Mouse (Mus musculus) Patski (cell line): ENCODE results near the gene Cmtm2b. TPM values are rescaled to one million over a fixed set of nuclear protein-coding genes. Genes with fewer than 3 reads are reported as not detected.

Experiments
- ATAC-seq: fragments of 100-300 bp; one replicate; pipeline ENCODE4 v1.8.0; 2021
- CTCF ChIA-PET: fragments of 350-600 bp; sonication (Branson Sonifier 250); formaldehyde crosslinking; loops from one replicate; lab custom pipeline; 2022; ENCODE audit warnings: inconsistent platforms; lab: Charles Lee
- POLR2A ChIA-PET: fragments of 350-600 bp; sonication (Branson Sonifier 250); formaldehyde crosslinking; loops from one replicate; lab custom pipeline; 2022; ENCODE audit warnings: antibody characterized with exemption, inconsistent platforms; lab: Charles Lee
- DNase-seq: peaks from one replicate; pipeline ENCODE4 v3.0.0-alpha.2; 2011; ENCODE audit warnings: low read depth, low spot score
- H3K27me3 ChIP-seq: fragments of 371-371 bp; one replicate; pipeline ENCODE4 v1.5.1; 2021
- CTCF ChIP-seq: fragments of 100-300 bp; IDR thresholded peaks from one replicate; pipeline ENCODE4 v1.5.1; 2021
- in situ Hi-C: fragments of 300-500 bp; cut with MboI; formaldehyde crosslinking; loops from 3 replicates; pipeline ENCODE4 v1.11.1; 2018; ENCODE audit warnings: low pct_unique_long_range_greater_than_20kb, mixed read lengths
- polyA plus RNA-seq: library from polyadenylated mRNA; unstranded; gene quantifications from one replicate; pipeline ENCODE4 v1.2.3, GENCODE M21; 2021

Cmtm2b gene
- polyA plus RNA-seq, 1 experiment from 2014 or later = not detected

GRCm38 (mm10) chr8:104376669-104377068 is 54.6 kb downstream of the Cmtm2b start:
- ChIA-PET POLR2A (interaction anchor here (0.6 to 0.7 kb wide), 2 partner anchors 69 to 253 kb away, joined by 3 to 4 read pairs; no protein-coding TSS in a partner anchor), CTCF (interaction anchor here (1.4 to 1.9 kb wide), 3 partner anchors 10 to 66 kb away, joined by 3 to 4 read pairs (median 4); partner anchors contain the start of gene Dync1li2)
- in situ Hi-C loops = no loop called here
- no peak for TF ChIP-seq CTCF
- ATAC-seq (no peak), DNase-seq (no peak)
- no peaks in the 10 kb centered on the region for H3K27me3 ChIP-seq

- no peak for DNase-seq
- CTCF ChIA-PET = interaction anchor here (0.9 to 1.2 kb wide), 2 partner anchors 11 to 37 kb away, joined by 3 to 4 read pairs; no protein-coding TSS in a partner anchor
- in situ Hi-C loops = no loop called here
- POLR2A ChIA-PET = interaction anchor here (1.0 kb wide), 1 partner anchor 12 kb away, joined by 3 read pairs; no protein-coding TSS in a partner anchor
- ATAC-seq = no peak
- no peak for TF ChIP-seq CTCF
- H3K27me3 ChIP-seq = no peaks in the 10 kb centered on the region
Measured at GRCm38 (mm10) chr8:104379301-104379836, 57.3 kb downstream of the Cmtm2b start.

GRCm38 (mm10) chr8:104380269-104380668 is 58.2 kb downstream of the Cmtm2b start:
- no peak for DNase-seq
- POLR2A ChIA-PET = no interaction called here
- no peak for ATAC-seq
- in situ Hi-C loops = no loop called here
- CTCF ChIA-PET = interaction anchor here (1.2 kb wide), 1 partner anchor 38 kb away, joined by 4 read pairs; no protein-coding TSS in a partner anchor
- TF ChIP-seq CTCF = no peak
- no peaks in the 10 kb centered on the region for H3K27me3 ChIP-seq

Other genes with a start within 250 kb of the Cmtm2b start
- gene Cdh5, start 220.6 kb upstream of the Cmtm2b start, polyA plus RNA-seq = not detected
- gene Bean1, start 151.8 kb upstream of the Cmtm2b start, polyA plus RNA-seq = not detected
- gene Tk2, start 73.7 kb upstream of the Cmtm2b start, polyA plus RNA-seq = 22.0 TPM
- gene Cklf, start 71.4 kb upstream of the Cmtm2b start, polyA plus RNA-seq = 22.0 TPM
- not detected for gene Cmtm2a, start 29.0 kb upstream of the Cmtm2b start, polyA plus RNA-seq
- gene Gm45711, start 12.1 kb upstream of the Cmtm2b start, polyA plus RNA-seq = not detected
- 0.14 TPM for gene Cmtm1, start 12.1 kb upstream of the Cmtm2b start, polyA plus RNA-seq
- not detected for gene Gm11020, start 663 bp upstream of the Cmtm2b start, polyA plus RNA-seq
- 120 TPM for gene Cmtm3, start 17.2 kb downstream of the Cmtm2b start, polyA plus RNA-seq
- gene Cmtm4, start 73.6 kb downstream of the Cmtm2b start, polyA plus RNA-seq = 39.8 TPM
- gene Dync1li2, start 120.8 kb downstream of the Cmtm2b start, polyA plus RNA-seq = 93.1 TPM
- gene Terb1, start 187.7 kb downstream of the Cmtm2b start, polyA plus RNA-seq = 0.46 TPM
- gene Nae1, start 212.4 kb downstream of the Cmtm2b start, polyA plus RNA-seq = 73.2 TPM
- gene Car7, start 212.5 kb downstream of the Cmtm2b start, polyA plus RNA-seq = 1.2 TPM